Mouse (Mus musculus): ENCODE data around the gene Fam216b. TPM values are rescaled to one million over a fixed set of nuclear protein-coding genes. Genes with fewer than 3 reads are reported as not detected.

Gene Fam216b
- polyA plus RNA-seq, 1 experiment, result not detected

- no peaks in the 10 kb centered on the region for H3K27me3 ChIP-seq (ENCODE audit: control insufficient read depth, insufficient read depth, insufficient read length)
- no peaks in the 10 kb centered on the region for H3K79me2 ChIP-seq (ENCODE audit: control insufficient read depth, insufficient read depth)
- H3ac ChIP-seq (ENCODE audit: control insufficient read depth, insufficient read length, low read depth), result no peak overlapping the region
- no peaks in the 10 kb centered on the region for H3K79me3 ChIP-seq (ENCODE audit: low read depth)
- no peaks in the 10 kb centered on the region for H3K36me3 ChIP-seq (ENCODE audit: control insufficient read depth, insufficient read depth)
- H3K4me3 ChIP-seq (ENCODE audit: insufficient read depth, poor library complexity, severe bottlenecking), result no peak overlapping the region
- TF ChIP-seq USF1 (IDR thresholded peaks at IDR 0.05; ENCODE audit: low read depth) (no peak), CTCF (IDR thresholded peaks at IDR 0.05; ENCODE audit: control insufficient read depth, insufficient read depth, insufficient read length) (no peak), CEBPB (IDR thresholded peaks at IDR 0.05; ENCODE audit: low read depth) (no peak), FOSL1 (IDR thresholded peaks at IDR 0.05; ENCODE audit: insufficient read depth, low read length, poor library complexity, severe bottlenecking) (no peak), MYOG (IDR thresholded peaks at IDR 0.05; ENCODE audit: control insufficient read depth, extremely low read depth, insufficient read length) (no peak), MYOD1 (IDR thresholded peaks at IDR 0.05; ENCODE audit: control insufficient read depth, insufficient read length, low read depth) (no peak), MAX (IDR thresholded peaks at IDR 0.05) (no peak)
Observed at GRCm38 (mm10) chr14:78083465-78083864, 5.3 kb downstream of the Fam216b start.

GRCm38 (mm10) chr14:78077508-78077907 is 11.3 kb downstream of the Fam216b start:
- no peak for TF ChIP-seq MYOG (IDR thresholded peaks at IDR 0.05; ENCODE audit: control insufficient read depth, extremely low read depth, insufficient read length)
- no peak for TF ChIP-seq MYOD1 (IDR thresholded peaks at IDR 0.05; ENCODE audit: control insufficient read depth, insufficient read length, low read depth)
- no peak for TF ChIP-seq MAX (IDR thresholded peaks at IDR 0.05)
- TF ChIP-seq CEBPB (IDR thresholded peaks at IDR 0.05; ENCODE audit: low read depth), result no peak
- TF ChIP-seq FOSL1 (IDR thresholded peaks at IDR 0.05; ENCODE audit: insufficient read depth, low read length, poor library complexity, severe bottlenecking), result no peak
- TF ChIP-seq USF1 (IDR thresholded peaks at IDR 0.05; ENCODE audit: low read depth), result no peak
- no peak for TF ChIP-seq CTCF (IDR thresholded peaks at IDR 0.05; ENCODE audit: control insufficient read depth, insufficient read depth, insufficient read length)
- Histone ChIP-seq H3K36me3 (ENCODE audit: control insufficient read depth, insufficient read depth) (no peaks in the 10 kb centered on the region), H3K79me2 (ENCODE audit: control insufficient read depth, insufficient read depth) (no peaks in the 10 kb centered on the region), H3K27me3 (ENCODE audit: control insufficient read depth, insufficient read depth, insufficient read length) (no peaks in the 10 kb centered on the region), H3ac (ENCODE audit: control insufficient read depth, insufficient read length, low read depth) (no peak overlapping the region), H3K79me3 (ENCODE audit: low read depth) (no peaks in the 10 kb centered on the region), H3K4me3 (ENCODE audit: insufficient read depth, poor library complexity, severe bottlenecking) (no peak overlapping the region)

GRCm38 (mm10) chr14:78065938-78066710 is 22.7 kb downstream of the Fam216b start:
- TF ChIP-seq CEBPB (IDR thresholded peaks at IDR 0.05; ENCODE audit: low read depth), result no peak
- no peak for TF ChIP-seq FOSL1 (IDR thresholded peaks at IDR 0.05; ENCODE audit: insufficient read depth, low read length, poor library complexity, severe bottlenecking)
- no peak for TF ChIP-seq MAX (IDR thresholded peaks at IDR 0.05)
- no peak for TF ChIP-seq MYOG (IDR thresholded peaks at IDR 0.05; ENCODE audit: control insufficient read depth, extremely low read depth, insufficient read length)
- no peak for TF ChIP-seq USF1 (IDR thresholded peaks at IDR 0.05; ENCODE audit: low read depth)
- TF ChIP-seq MYOD1 (IDR thresholded peaks at IDR 0.05; ENCODE audit: control insufficient read depth, insufficient read length, low read depth), result no peak
- TF ChIP-seq CTCF (IDR thresholded peaks at IDR 0.05; ENCODE audit: control insufficient read depth, insufficient read depth, insufficient read length), result no peak
- Histone ChIP-seq H3K79me2 (ENCODE audit: control insufficient read depth, insufficient read depth) (no peaks in the 10 kb centered on the region), H3ac (ENCODE audit: control insufficient read depth, insufficient read length, low read depth) (no peak overlapping the region), H3K4me3 (ENCODE audit: insufficient read depth, poor library complexity, severe bottlenecking) (no peak overlapping the region), H3K79me3 (ENCODE audit: low read depth) (no peaks in the 10 kb centered on the region), H3K36me3 (ENCODE audit: control insufficient read depth, insufficient read depth) (no peaks in the 10 kb centered on the region), H3K27me3 (ENCODE audit: control insufficient read depth, insufficient read depth, insufficient read length) (no peaks in the 10 kb centered on the region)

GRCm38 (mm10) chr14:78062484-78062883 is 26.3 kb downstream of the Fam216b start:
- H3K79me3 ChIP-seq (ENCODE audit: low read depth), result no peaks in the 10 kb centered on the region
- no peak overlapping the region for H3K4me3 ChIP-seq (ENCODE audit: insufficient read depth, poor library complexity, severe bottlenecking)
- H3K79me2 ChIP-seq (ENCODE audit: control insufficient read depth, insufficient read depth), result no peaks in the 10 kb centered on the region
- no peaks in the 10 kb centered on the region for H3K27me3 ChIP-seq (ENCODE audit: control insufficient read depth, insufficient read depth, insufficient read length)
- H3K36me3 ChIP-seq (ENCODE audit: control insufficient read depth, insufficient read depth), result no peaks in the 10 kb centered on the region
- TF ChIP-seq MYOD1 (IDR thresholded peaks at IDR 0.05; ENCODE audit: control insufficient read depth, insufficient read length, low read depth) (no peak), MAX (IDR thresholded peaks at IDR 0.05) (no peak), MYOG (IDR thresholded peaks at IDR 0.05; ENCODE audit: control insufficient read depth, extremely low read depth, insufficient read length) (no peak), CTCF (IDR thresholded peaks at IDR 0.05; ENCODE audit: control insufficient read depth, insufficient read depth, insufficient read length) (no peak), FOSL1 (IDR thresholded peaks at IDR 0.05; ENCODE audit: insufficient read depth, low read length, poor library complexity, severe bottlenecking) (no peak), USF1 (IDR thresholded peaks at IDR 0.05; ENCODE audit: low read depth) (no peak), CEBPB (IDR thresholded peaks at IDR 0.05; ENCODE audit: low read depth) (no peak)
- H3ac ChIP-seq (ENCODE audit: control insufficient read depth, insufficient read length, low read depth), result no peak overlapping the region

- TF ChIP-seq FOSL1 (IDR thresholded peaks at IDR 0.05; ENCODE audit: insufficient read depth, low read length, poor library complexity, severe bottlenecking) (no peak), MYOD1 (IDR thresholded peaks at IDR 0.05; ENCODE audit: control insufficient read depth, insufficient read length, low read depth) (no peak), MAX (IDR thresholded peaks at IDR 0.05) (no peak), CTCF (IDR thresholded peaks at IDR 0.05; ENCODE audit: control insufficient read depth, insufficient read depth, insufficient read length) (no peak), USF1 (IDR thresholded peaks at IDR 0.05; ENCODE audit: low read depth) (no peak), CEBPB (IDR thresholded peaks at IDR 0.05; ENCODE audit: low read depth) (no peak), MYOG (IDR thresholded peaks at IDR 0.05; ENCODE audit: control insufficient read depth, extremely low read depth, insufficient read length) (no peak)
- no peaks in the 10 kb centered on the region for H3K79me2 ChIP-seq (ENCODE audit: control insufficient read depth, insufficient read depth)
- no peaks in the 10 kb centered on the region for H3K27me3 ChIP-seq (ENCODE audit: control insufficient read depth, insufficient read depth, insufficient read length)
- H3K4me3 ChIP-seq (ENCODE audit: insufficient read depth, poor library complexity, severe bottlenecking), result no peak overlapping the region
- H3K36me3 ChIP-seq (ENCODE audit: control insufficient read depth, insufficient read depth), result no peaks in the 10 kb centered on the region
- H3K79me3 ChIP-seq (ENCODE audit: low read depth), result no peaks in the 10 kb centered on the region
- H3ac ChIP-seq (ENCODE audit: control insufficient read depth, insufficient read length, low read depth), result no peak overlapping the region
Observed at GRCm38 (mm10) chr14:78060609-78060951, 28.2 kb downstream of the Fam216b start.
